Mouse (Mus musculus): ENCODE results near the gene Mpst. TPM values are rescaled to one million over a fixed set of nuclear protein-coding genes. Genes with fewer than 3 reads are reported as not detected.

Mpst gene
- polyA plus RNA-seq, 1 experiment from 2014 or later: 3.0 TPM

GRCm38 (mm10) chr15:78442231-78442630 lies 36.0 kb downstream of the Mpst start:
- Histone ChIP-seq H3K9ac (ENCODE audit: low read depth, low read length) (no peak overlapping the region), H3K4me3 (ENCODE audit: low read length) (no peak overlapping the region), H3K36me3 (ENCODE audit: control insufficient read depth, insufficient read depth, low read length) (no peaks in the 10 kb centered on the region), H3K4me2 (ENCODE audit: low read depth, low read length) (no peak overlapping the region), H3K27ac (ENCODE audit: low read length) (no peak overlapping the region), H3K4me1 (ENCODE audit: control insufficient read depth, insufficient read depth, low read length) (peaks cover 14% of the 10 kb centered on the region), H3K27me3 (replicated peaks; ENCODE audit: control insufficient read depth, insufficient read depth, low read length) (peaks cover 3% of the 10 kb centered on the region), H3K9me3 (ENCODE audit: control insufficient read depth, low read length) (no peaks in the 10 kb centered on the region)
- 84% methylated on average over 19 of the region's 19 CpGs for WGBS
- no peak for ATAC-seq

GRCm38 (mm10) chr15:78443857-78444256 lies 37.6 kb downstream of the Mpst start:
- no peak overlapping the region for H3K27ac ChIP-seq (ENCODE audit: low read length)
- no peaks in the 10 kb centered on the region for H3K36me3 ChIP-seq (ENCODE audit: control insufficient read depth, insufficient read depth, low read length)
- 52% methylated on average over 6 of the region's 6 CpGs for WGBS
- no peak for ATAC-seq
- no peak overlapping the region for H3K9ac ChIP-seq (ENCODE audit: low read depth, low read length)
- no peak overlapping the region for H3K4me3 ChIP-seq (ENCODE audit: low read length)
- no peaks in the 10 kb centered on the region for H3K4me1 ChIP-seq (ENCODE audit: control insufficient read depth, insufficient read depth, low read length)
- no peak overlapping the region for H3K4me2 ChIP-seq (ENCODE audit: low read depth, low read length)
- H3K27me3 ChIP-seq (replicated peaks; ENCODE audit: control insufficient read depth, insufficient read depth, low read length): no peaks in the 10 kb centered on the region; the same call in none of the 2 replicates
- H3K9me3 ChIP-seq (ENCODE audit: control insufficient read depth, low read length): no peaks in the 10 kb centered on the region

GRCm38 (mm10) chr15:78447121-78447520 lies 40.9 kb downstream of the Mpst start:
- H3K4me2 ChIP-seq (ENCODE audit: low read depth, low read length): no peak overlapping the region
- H3K27ac ChIP-seq (ENCODE audit: low read length): 0 out of 2 replicates have a peak overlapping the region, but pooled peaks have one; percentile 2
- H3K9me3 ChIP-seq (ENCODE audit: control insufficient read depth, low read length): no peaks in the 10 kb centered on the region
- 42% methylated on average over 7 of the region's 7 CpGs for WGBS
- H3K4me1 ChIP-seq (ENCODE audit: control insufficient read depth, insufficient read depth, low read length): no peaks in the 10 kb centered on the region
- 0 out of 2 replicates have a peak overlapping the region, but pooled peaks have one; percentile 45 for H3K9ac ChIP-seq (ENCODE audit: low read depth, low read length)
- H3K4me3 ChIP-seq (ENCODE audit: low read length): no peak overlapping the region
- H3K27me3 ChIP-seq (replicated peaks; ENCODE audit: control insufficient read depth, insufficient read depth, low read length): no peaks in the 10 kb centered on the region
- no peak for ATAC-seq
- no peaks in the 10 kb centered on the region for H3K36me3 ChIP-seq (ENCODE audit: control insufficient read depth, insufficient read depth, low read length)

GRCm38 (mm10) chr15:78447746-78448535 lies 41.7 kb downstream of the Mpst start:
- under 1% methylated on average over 22 of the region's 22 CpGs for WGBS

DNA sequence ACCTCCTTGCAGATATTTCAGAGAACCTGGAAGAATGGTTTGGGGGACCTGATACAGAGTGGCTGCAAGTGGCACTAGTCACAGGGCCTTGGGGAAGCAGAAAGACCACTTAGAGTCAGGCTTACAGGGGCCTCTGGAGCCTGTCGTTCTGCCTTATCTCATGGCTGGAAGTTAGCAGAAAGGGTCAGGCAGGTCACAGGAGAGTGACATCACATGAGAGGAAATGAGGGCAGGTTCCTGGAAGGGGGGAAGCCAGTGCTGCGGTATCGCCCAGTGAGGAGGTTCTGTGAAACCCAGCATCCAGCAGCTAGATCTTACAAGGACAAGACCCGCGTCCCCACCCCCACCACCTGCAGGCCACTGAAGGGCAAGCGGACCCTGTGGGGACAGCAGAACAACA lies 42.9 kb downstream of the Mpst start:
- ATAC-seq: no peak
- WGBS: 62% methylated on average over 6 of the region's 6 CpGs
- no peak overlapping the region for H3K27ac ChIP-seq (ENCODE audit: low read length)
- peak overlapping the region; percentile 42; the same call in 1 of the 2 replicates for H3K9ac ChIP-seq (ENCODE audit: low read depth, low read length)
- H3K36me3 ChIP-seq (ENCODE audit: control insufficient read depth, insufficient read depth, low read length): no peaks in the 10 kb centered on the region
- H3K27me3 ChIP-seq (replicated peaks; ENCODE audit: control insufficient read depth, insufficient read depth, low read length): no peaks in the 10 kb centered on the region
- no peaks in the 10 kb centered on the region for H3K4me1 ChIP-seq (ENCODE audit: control insufficient read depth, insufficient read depth, low read length)
- H3K4me2 ChIP-seq (ENCODE audit: low read depth, low read length): no peak overlapping the region
- no peaks in the 10 kb centered on the region for H3K9me3 ChIP-seq (ENCODE audit: control insufficient read depth, low read length)
- no peak overlapping the region for H3K4me3 ChIP-seq (ENCODE audit: low read length)

More at GRCm38 (mm10) chr15:78447746-78448535, 41.7 kb downstream of the Mpst start:
- Histone ChIP-seq H3K4me3 (ENCODE audit: low read length) (peak overlapping the region; percentile 43), H3K27me3 (replicated peaks; ENCODE audit: control insufficient read depth, insufficient read depth, low read length) (no peaks in the 10 kb centered on the region), H3K4me2 (ENCODE audit: low read depth, low read length) (peak overlapping the region; percentile 76), H3K27ac (ENCODE audit: low read length) (peak overlapping the region; percentile 77), H3K36me3 (ENCODE audit: control insufficient read depth, insufficient read depth, low read length) (no peaks in the 10 kb centered on the region), H3K9ac (ENCODE audit: low read depth, low read length) (peak overlapping the region; percentile 67), H3K9me3 (ENCODE audit: control insufficient read depth, low read length) (no peaks in the 10 kb centered on the region), H3K4me1 (ENCODE audit: control insufficient read depth, insufficient read depth, low read length) (no peaks in the 10 kb centered on the region)
- ATAC-seq: peak; percentile 74

DNA sequence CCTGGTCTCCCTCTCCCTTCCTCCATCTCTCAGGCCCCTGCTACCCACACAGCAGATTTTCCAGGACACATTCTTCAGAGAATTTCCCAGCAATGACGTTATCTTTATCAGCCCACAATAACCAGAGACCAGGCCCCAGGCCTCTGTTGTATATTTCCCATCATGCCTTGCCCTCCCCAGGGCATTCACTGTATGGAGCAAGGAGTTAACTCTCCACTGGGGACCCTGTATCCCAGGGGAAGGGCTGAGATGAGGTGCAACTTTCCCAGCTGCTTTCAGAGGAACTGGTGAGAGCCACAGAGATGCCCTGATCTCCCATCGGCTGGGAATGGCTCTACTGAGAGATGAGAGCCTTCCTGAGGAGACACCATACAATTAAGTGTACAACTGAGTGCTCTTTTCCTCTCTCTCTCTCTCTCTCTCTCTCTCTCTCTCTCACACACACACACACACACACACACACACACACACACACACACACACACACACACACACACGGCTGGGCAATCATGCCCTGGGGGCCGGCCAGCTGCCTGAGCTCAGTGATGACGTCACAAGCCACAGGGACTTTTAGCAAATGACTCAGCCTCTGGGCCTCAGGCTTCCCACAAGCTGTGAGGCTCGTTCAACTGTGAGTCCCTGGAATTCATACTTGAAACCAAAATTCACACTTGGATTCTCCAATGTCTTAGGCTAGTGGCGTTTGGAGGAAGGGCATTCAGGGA lies 43.6 kb downstream of the Mpst start:
- no peaks in the 10 kb centered on the region for H3K9me3 ChIP-seq (ENCODE audit: control insufficient read depth, low read length)
- H3K27ac ChIP-seq (ENCODE audit: low read length): no peak overlapping the region
- H3K27me3 ChIP-seq (replicated peaks; ENCODE audit: control insufficient read depth, insufficient read depth, low read length): no peaks in the 10 kb centered on the region
- no peaks in the 10 kb centered on the region for H3K36me3 ChIP-seq (ENCODE audit: control insufficient read depth, insufficient read depth, low read length)
- WGBS: 34% methylated on average over 7 of the region's 7 CpGs
- no peak for ATAC-seq
- H3K4me2 ChIP-seq (ENCODE audit: low read depth, low read length): no peak overlapping the region
- H3K4me3 ChIP-seq (ENCODE audit: low read length): no peak overlapping the region
- no peak overlapping the region for H3K9ac ChIP-seq (ENCODE audit: low read depth, low read length)
- no peaks in the 10 kb centered on the region for H3K4me1 ChIP-seq (ENCODE audit: control insufficient read depth, insufficient read depth, low read length)

- Histone ChIP-seq H3K27me3 (replicated peaks; ENCODE audit: control insufficient read depth, insufficient read depth, low read length) (no peaks in the 10 kb centered on the region), H3K9ac (ENCODE audit: low read depth, low read length) (no peak overlapping the region), H3K4me1 (ENCODE audit: control insufficient read depth, insufficient read depth, low read length) (no peaks in the 10 kb centered on the region), H3K4me2 (ENCODE audit: low read depth, low read length) (no peak overlapping the region), H3K27ac (ENCODE audit: low read length) (no peak overlapping the region), H3K4me3 (ENCODE audit: low read length) (no peak overlapping the region), H3K36me3 (ENCODE audit: control insufficient read depth, insufficient read depth, low read length) (no peaks in the 10 kb centered on the region), H3K9me3 (ENCODE audit: control insufficient read depth, low read length) (no peaks in the 10 kb centered on the region)
- no peak for ATAC-seq
- 90% methylated on average over 6 of the region's 6 CpGs for WGBS
Measured at GRCm38 (mm10) chr15:78450419-78450768, 44.2 kb downstream of the Mpst start.

DNA sequence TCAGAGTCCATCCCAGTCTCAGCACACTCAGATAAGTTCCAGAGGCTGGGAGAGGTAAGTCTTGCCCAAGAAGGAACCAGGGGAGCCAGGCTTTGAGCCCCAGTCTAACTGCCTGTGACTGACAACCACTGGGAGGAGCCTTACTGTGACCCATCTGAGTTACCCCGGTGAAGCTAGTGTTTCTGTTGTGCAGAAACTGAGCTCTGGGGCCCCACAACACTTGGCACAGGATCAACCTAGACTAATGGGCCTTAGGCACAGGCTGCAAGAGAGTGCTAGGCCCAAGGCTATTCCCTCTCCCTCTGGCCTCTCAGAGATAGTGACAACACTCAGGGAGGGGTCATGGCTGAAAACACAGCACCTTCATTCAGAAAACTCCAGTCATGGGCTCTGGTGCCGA lies 45.0 kb downstream of the Mpst start:
- ATAC-seq: no peak
- Histone ChIP-seq H3K27me3 (replicated peaks; ENCODE audit: control insufficient read depth, insufficient read depth, low read length) (no peaks in the 10 kb centered on the region), H3K4me1 (ENCODE audit: control insufficient read depth, insufficient read depth, low read length) (no peaks in the 10 kb centered on the region), H3K27ac (ENCODE audit: low read length) (no peak overlapping the region), H3K36me3 (ENCODE audit: control insufficient read depth, insufficient read depth, low read length) (no peaks in the 10 kb centered on the region), H3K9ac (ENCODE audit: low read depth, low read length) (no peak overlapping the region), H3K4me3 (ENCODE audit: low read length) (no peak overlapping the region), H3K4me2 (ENCODE audit: low read depth, low read length) (no peak overlapping the region), H3K9me3 (ENCODE audit: control insufficient read depth, low read length) (no peaks in the 10 kb centered on the region)
- 84% methylated on average over 2 of the region's 2 CpGs for WGBS

- no peak overlapping the region for H3K27ac ChIP-seq (ENCODE audit: low read length)
- no peaks in the 10 kb centered on the region for H3K27me3 ChIP-seq (replicated peaks; ENCODE audit: control insufficient read depth, insufficient read depth, low read length)
- no peak overlapping the region for H3K4me2 ChIP-seq (ENCODE audit: low read depth, low read length)
- no peaks in the 10 kb centered on the region for H3K36me3 ChIP-seq (ENCODE audit: control insufficient read depth, insufficient read depth, low read length)
- H3K9me3 ChIP-seq (ENCODE audit: control insufficient read depth, low read length): no peaks in the 10 kb centered on the region
- ATAC-seq: no peak
- H3K4me3 ChIP-seq (ENCODE audit: low read length): no peak overlapping the region
- no peak overlapping the region for H3K9ac ChIP-seq (ENCODE audit: low read depth, low read length)
- H3K4me1 ChIP-seq (ENCODE audit: control insufficient read depth, insufficient read depth, low read length): no peaks in the 10 kb centered on the region
- 71% methylated on average over 3 of the region's 3 CpGs for WGBS
Measured at GRCm38 (mm10) chr15:78452929-78453328, 46.7 kb downstream of the Mpst start.
